Mouse (Mus musculus): ENCODE results near the gene Gm10490. TPM values are rescaled to one million over a fixed set of nuclear protein-coding genes. Genes with fewer than 3 reads are reported as not detected.

Gm10490 gene
- total RNA-seq (2023; ENCODE audit: inconsistent age), result not detected in 4 replicates

DNA sequence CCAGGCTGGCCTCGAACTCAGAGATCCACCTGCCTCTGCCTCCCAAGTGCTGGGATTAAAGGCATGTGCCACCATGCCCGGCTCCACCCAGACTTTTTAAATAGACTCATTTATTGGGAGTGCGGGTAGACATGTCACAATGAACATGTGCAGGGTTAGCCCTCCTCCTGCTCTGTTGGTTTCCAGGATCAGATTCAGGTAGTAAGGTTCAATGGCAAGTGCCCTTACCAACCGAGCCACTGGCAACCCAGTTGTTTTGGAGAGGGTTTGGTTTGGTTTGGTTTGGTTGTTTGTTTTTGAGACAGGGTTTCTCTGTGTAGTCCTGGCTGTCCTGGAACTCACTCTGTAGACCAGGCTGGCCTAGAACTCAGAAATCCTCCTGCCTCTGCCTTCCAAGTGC lies at the start of gene Gm10490:
Gene Gm10490, plus strand, starts transcription at position 301 of the 400 bp plus-strand sequence.

DNA sequence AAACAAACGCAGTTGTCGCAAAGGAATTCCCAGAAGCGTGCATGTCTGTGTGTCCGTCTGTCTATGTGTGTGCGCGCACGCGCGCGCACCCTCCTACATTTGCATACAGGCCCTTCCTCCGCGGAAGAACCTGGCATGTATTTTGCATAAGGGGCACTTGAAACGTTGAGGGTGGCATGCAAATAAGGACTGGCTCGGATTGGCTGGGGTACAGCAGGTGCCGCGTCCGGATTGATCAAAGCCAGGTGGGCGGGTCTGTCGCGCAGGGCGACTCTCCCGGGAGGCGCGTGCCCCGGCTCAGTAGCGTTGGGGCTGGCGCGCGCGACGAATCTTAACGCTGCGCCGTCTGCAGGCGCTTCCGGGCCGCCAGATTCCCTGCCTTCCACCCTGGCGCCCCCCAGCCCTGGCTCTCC lies 31.3 kb upstream of the Gm10490 start, which contains the start of gene Pim2:
Gene Pim2, plus strand, starts transcription at position 256 of the 413 bp plus-strand sequence.

DNA sequence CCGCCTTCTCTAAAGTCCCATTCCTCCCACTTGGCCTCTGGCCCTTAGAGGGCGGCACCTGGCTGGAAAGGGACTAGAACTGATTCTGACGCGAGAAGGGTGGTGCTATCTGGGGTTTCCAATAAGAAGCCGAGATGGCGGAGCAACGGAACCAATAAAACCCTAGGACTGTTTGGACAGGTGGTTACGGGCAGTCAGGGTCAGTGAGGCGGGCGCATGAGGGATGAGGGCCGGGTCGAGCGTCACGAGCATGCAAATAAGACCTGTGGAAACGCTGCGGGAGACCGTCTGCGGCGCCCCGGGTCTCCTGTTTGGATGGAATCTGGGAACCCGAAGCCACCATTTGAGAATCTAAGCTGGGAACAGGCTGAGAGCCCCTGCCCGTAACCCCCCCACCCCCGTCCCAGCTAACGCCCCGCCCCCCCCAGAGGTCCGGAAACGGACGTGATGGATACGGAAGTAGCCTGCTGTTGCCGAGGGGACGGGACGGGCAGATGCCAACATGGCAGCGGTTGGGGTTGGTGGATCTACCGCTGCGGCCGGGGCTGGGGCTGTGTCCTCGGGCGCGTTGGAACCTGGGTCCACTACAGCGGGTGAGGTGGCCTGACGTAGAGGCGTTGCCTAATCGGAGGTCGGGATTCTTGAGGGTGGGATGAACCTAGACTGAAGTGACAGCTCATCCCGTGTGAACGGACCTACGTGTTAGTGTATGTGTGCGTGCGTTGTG lies 25.3 kb upstream of the Gm10490 start, which contains the start of gene Slc35a2:
Gene Slc35a2, plus strand, starts transcription at position 188 of the 727 bp plus-strand sequence.

DNA sequence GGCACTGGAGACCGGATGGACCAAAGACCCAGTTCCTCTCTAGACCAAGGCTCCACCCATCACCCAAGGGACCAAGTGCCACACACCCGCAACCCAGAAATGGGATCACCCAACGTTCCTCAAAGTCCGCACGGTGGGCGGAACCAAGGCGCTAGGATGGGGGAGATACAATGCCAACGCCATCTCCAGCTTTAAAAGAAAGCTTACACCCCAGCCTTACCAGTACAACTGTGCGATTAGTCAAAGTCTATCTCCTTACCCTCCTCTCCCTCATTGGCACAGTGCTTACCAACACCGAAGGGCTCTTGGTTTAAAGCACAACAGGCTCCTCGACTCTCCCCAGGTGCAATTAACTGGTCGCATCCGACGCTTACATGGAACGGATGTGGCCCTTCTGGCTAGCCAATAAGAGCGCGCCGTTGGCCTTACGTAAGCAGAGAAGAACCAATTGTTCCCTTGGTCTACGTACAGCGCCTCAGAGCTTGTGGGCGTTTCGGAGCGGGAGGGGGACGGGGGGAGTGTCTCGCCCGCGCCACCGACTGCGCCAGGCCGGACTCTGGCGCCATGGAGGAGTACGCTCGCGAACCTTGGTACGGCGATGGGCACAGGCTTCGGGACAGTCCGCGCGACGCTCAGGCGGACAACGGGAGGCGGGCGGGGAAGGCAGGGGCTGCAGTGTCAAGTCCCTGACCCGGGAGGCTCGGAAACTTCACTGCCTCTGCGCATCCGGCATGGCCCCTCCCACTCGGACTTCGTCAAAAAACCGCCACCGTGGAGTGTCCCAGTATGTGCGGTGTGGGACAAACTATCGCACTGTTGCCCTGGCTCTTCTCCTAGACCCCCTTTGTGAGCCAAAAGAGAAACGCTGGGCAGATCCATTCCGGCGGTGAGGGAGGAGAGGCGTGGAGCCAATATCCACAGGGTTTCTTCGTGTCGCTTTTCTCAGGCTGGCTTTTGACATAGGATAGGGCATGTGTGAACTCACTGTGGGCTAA lies 10.2 kb upstream of the Gm10490 start, which contains the start of the genes Pqbp1 and Timm17b:
Gene Pqbp1, minus strand, starts transcription at position 390 of the 995 bp plus-strand sequence.
Gene Timm17b, plus strand, starts transcription at position 478 of the 995 bp plus-strand sequence.

DNA sequence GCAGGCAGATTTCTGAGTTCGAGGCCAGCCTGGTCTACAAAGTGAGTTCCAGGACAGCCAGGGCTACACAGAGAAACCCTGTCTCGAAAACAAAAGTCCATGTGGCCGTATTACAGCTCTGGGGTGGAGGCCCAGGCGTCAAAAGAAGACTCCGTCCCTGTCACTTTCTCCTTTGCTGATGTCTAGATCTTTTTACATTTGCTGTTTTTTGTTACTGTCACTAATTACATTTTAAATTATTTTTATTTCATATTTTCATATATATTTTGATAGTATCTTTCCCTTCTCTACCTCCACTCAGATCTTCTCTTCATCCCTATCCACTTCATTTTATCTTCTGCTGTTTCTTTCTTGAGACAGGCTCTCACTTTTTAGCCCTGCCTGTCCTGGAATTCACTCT lies 1.6 kb upstream of the Gm10490 start, which contains the start of gene Gm10491:
Gene Gm10491, minus strand, starts transcription at position 101 of the 400 bp plus-strand sequence.

DNA sequence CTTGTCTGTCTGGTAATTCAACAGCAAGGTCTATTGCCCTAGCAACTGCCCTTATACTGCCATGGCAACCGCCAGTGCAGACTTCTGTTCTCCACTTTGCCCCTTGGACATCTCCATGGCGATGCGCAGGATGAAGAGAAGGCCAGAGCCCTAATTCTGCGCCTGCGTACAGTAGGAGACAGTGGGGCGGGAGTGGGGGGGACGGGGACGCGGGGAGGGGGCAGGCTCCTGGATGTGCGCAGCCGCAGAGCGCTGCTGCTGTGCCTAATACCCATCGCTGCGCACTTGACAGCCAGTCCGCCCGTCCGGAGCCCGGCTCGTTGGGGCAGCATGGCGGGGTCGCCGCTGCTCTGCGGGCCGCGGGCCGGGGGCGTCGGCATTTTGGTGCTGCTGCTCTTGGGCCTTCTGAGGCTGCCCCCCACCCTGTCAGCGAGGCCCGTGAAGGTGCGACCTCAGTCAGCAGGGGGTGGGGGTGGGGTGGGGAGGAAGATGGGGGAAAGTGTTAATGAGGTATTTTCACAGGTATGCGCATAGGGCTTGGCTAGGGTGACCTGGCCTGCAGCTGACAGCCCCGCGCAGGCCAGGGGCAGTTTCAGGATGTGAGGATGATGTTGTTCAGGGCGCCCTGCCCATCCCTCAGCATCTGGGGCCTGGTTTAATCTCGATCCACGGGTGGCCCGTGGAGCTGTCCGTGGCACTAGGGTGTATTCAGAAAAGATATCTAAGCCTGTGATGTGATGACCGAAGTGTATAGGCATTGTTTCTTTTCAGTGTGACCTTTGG lies 10.4 kb downstream of the Gm10490 start, which contains the start of gene Pcsk1n:
Gene Pcsk1n, plus strand, starts transcription at position 222 of the 783 bp plus-strand sequence.

DNA sequence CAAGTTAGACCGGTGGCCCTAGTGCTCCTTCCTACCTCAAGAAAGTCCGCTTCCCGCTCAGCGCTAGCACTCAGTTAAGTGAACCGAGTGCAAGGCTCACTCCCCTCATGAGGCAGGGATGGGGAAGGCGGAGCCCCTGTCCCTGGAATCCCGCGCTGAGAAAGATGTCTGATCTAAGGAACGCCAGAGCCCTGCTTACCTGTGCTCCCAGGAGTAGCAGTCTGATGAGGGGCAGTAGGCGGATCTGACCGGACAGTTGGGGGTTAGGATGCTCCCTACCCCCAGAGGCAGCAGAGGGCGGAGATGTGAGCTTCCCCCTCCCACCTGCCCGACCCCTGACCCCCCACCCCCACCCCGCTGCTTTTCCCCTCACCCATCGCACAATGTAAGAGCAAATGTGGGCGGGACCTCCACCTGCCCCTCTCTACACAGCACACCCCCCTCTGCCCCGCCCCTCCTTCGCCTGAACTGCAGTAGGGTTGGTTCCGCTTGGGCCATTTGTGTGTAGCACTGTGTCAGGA lies 19.0 kb downstream of the Gm10490 start, which contains the start of gene Eras:
Gene Eras, minus strand, starts transcription at position 338 of the 521 bp plus-strand sequence.

DNA sequence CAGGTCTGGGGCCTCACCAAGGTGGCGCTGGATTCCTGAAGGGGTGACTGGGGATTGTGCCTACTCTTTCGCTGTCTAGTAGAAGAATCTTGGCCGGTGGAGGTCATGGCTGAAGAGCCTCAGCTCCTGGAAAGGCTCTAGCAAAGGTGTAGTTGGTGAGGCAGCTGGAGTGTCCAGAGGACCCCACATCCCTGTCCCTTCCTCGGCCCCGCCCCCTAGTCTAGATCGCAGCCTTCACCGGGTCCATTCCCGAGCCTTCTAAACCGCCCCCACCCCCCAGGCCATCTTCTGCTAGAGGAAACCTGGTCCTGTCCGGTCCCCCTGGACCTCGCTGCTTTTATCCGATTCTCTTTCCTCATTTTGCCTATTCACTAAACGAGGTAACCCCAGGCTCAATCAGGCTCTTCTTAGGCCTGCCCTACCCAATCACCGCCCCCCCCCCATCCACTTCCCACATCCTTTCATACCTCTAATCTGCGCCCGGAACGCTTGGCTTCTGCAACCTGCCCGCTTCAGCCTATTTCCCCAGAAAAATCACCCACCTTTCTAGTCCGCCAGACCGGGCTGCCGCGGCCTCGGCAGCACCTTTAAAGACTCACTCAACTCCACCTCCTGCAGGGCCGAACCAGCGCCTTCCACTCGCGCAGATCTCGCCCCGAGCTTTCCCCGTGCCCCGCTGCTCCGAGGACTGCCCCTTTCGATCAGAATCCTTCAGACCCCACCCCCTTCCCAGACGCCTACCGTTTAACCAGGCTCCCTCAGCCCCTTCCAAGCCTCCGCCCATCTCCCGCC lies 38.0 kb downstream of the Gm10490 start, which contains the start of gene Hdac6:
Gene Hdac6, minus strand, starts transcription at position 782 of the 792 bp plus-strand sequence.

Other genes starting within 250 kb of the Gm10490 start
- 84.5 to 110 TPM (median 102 TPM) in 4 replicates for gene Plp2, start 238.2 kb upstream of the Gm10490 start, total RNA-seq (2023; ENCODE audit: inconsistent age)
- gene Magix, start 228.3 kb upstream of the Gm10490 start, total RNA-seq (2023; ENCODE audit: inconsistent age), result not detected in 4 replicates
- 48.1 to 53.2 TPM (median 52.3 TPM) in 4 replicates for gene Gpkow, start 212.4 kb upstream of the Gm10490 start, total RNA-seq (2023; ENCODE audit: inconsistent age)
- 63.9 to 81.8 TPM (median 66.9 TPM) in 4 replicates for gene Wdr45, start 195.2 kb upstream of the Gm10490 start, total RNA-seq (2023; ENCODE audit: inconsistent age)
- gene Gm45208, start 187.3 kb upstream of the Gm10490 start, total RNA-seq (2023; ENCODE audit: inconsistent age), result not detected in 4 replicates
- 13.8 to 16.3 TPM (median 14.6 TPM) in 4 replicates for gene Praf2, start 181.1 kb upstream of the Gm10490 start, total RNA-seq (2023; ENCODE audit: inconsistent age)
- gene Ccdc120, start 158.6 kb upstream of the Gm10490 start, total RNA-seq (2023; ENCODE audit: inconsistent age), result not detected in 4 replicates
- 25.5 to 32.5 TPM (median 29.5 TPM) in 4 replicates for gene Tfe3, start 147.0 kb upstream of the Gm10490 start, total RNA-seq (2023; ENCODE audit: inconsistent age)
- 275 to 287 TPM (median 279 TPM) in 4 replicates for gene Gripap1, start 119.8 kb upstream of the Gm10490 start, total RNA-seq (2023; ENCODE audit: inconsistent age)
- 0.74 to 1.5 TPM (median 0.90 TPM) in 4 replicates for gene Kcnd1, start 87.3 kb upstream of the Gm10490 start, total RNA-seq (2023; ENCODE audit: inconsistent age)
- 194 to 202 TPM (median 199 TPM) in 4 replicates for gene Otud5, start 68.2 kb upstream of the Gm10490 start, total RNA-seq (2023; ENCODE audit: inconsistent age)
- gene Pim2, start 31.3 kb upstream of the Gm10490 start, total RNA-seq (2023; ENCODE audit: inconsistent age), result 50.5 to 68.4 TPM (median 57.8 TPM) in 4 replicates
- 25.9 to 33.3 TPM (median 32.3 TPM) in 4 replicates for gene Slc35a2, start 25.5 kb upstream of the Gm10490 start, total RNA-seq (2023; ENCODE audit: inconsistent age)
- gene Pqbp1, start 10.3 kb upstream of the Gm10490 start, total RNA-seq (2023; ENCODE audit: inconsistent age), result 113 to 127 TPM (median 121 TPM) in 4 replicates
- 53.6 to 58.6 TPM (median 56.2 TPM) in 4 replicates for gene Timm17b, start 10.2 kb upstream of the Gm10490 start, total RNA-seq (2023; ENCODE audit: inconsistent age)
- not detected in 4 replicates for gene Gm10491, start 1.7 kb upstream of the Gm10490 start, total RNA-seq (2023; ENCODE audit: inconsistent age)
- gene Pcsk1n, start 10.3 kb downstream of the Gm10490 start, total RNA-seq (2023; ENCODE audit: inconsistent age), result not detected in 4 replicates
- not detected in 4 replicates for gene Eras, start 19.1 kb downstream of the Gm10490 start, total RNA-seq (2023; ENCODE audit: inconsistent age)
- 16.5 to 22.4 TPM (median 19.2 TPM) in 4 replicates for gene Hdac6, start 38.3 kb downstream of the Gm10490 start, total RNA-seq (2023; ENCODE audit: inconsistent age)
- gene Gata1, start 68.5 kb downstream of the Gm10490 start, total RNA-seq (2023; ENCODE audit: inconsistent age), result 0.26 to 0.99 TPM in 2 of 4 replicates, not detected in the others
- not detected in 4 replicates for gene Glod5, start 109.0 kb downstream of the Gm10490 start, total RNA-seq (2023; ENCODE audit: inconsistent age)
- 26.1 to 33.5 TPM (median 29.6 TPM) in 4 replicates for gene Suv39h1, start 165.2 kb downstream of the Gm10490 start, total RNA-seq (2023; ENCODE audit: inconsistent age)
- 131 to 137 TPM (median 136 TPM) in 4 replicates for gene Was, start 181.0 kb downstream of the Gm10490 start, total RNA-seq (2023; ENCODE audit: inconsistent age)
- gene Wdr13, start 223.3 kb downstream of the Gm10490 start, total RNA-seq (2023; ENCODE audit: inconsistent age), result 32.3 to 39.6 TPM (median 36.3 TPM) in 4 replicates
- gene Rbm3, start 236.3 kb downstream of the Gm10490 start, total RNA-seq (2023; ENCODE audit: inconsistent age), result 461 to 615 TPM (median 557 TPM) in 4 replicates

Data from B cell, adult (primary cell).